Mouse (Mus musculus): ENCODE data around the gene Exosc2. TPM values are rescaled to one million over a fixed set of nuclear protein-coding genes. Genes with fewer than 3 reads are reported as not detected.

Gene Exosc2
- polyA plus RNA-seq, 1 experiment from 2014 or later, result 86.2 TPM

DNA sequence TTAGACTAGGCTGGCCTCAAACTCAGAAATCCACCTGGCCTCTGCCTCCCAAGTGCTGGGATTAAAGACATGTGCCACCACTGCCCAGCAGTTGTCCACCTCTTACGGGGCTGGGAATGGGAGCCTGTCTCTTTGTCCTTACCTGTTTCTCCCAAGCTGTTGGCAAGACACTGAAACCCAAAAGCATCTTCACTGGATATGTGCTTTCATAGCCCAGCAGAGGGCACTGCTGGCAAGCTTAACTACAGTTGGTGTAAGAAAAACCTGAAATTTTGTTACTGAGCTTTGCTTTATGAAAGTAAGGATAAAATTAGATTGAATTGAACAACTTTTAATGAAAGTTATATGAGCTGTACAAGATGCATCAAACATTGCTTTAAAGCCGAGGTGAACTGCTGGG, 13.2 kb downstream of the Exosc2 start:
- peaks cover 12% of the 10 kb centered on the region; the same call in 1 of the 2 replicates for H3K36me3 ChIP-seq (ENCODE audit: control insufficient read depth, insufficient read depth, low read length)
- WGBS, result 23% methylated on average over 2 of the region's 2 CpGs
- H3K9ac ChIP-seq (ENCODE audit: low read length), result no peak overlapping the region
- peak; percentile 70 for DNase-seq (ENCODE audit: low spot score)
- no peaks in the 10 kb centered on the region for H3K27me3 ChIP-seq (ENCODE audit: control insufficient read depth, insufficient read depth, low read length)
- H3K27ac ChIP-seq (replicated peaks; ENCODE audit: low read depth, low read length), result no peak overlapping the region
- no peaks in the 10 kb centered on the region for H3K9me3 ChIP-seq (ENCODE audit: control insufficient read depth, low read length)
- no peak overlapping the region for H3K4me3 ChIP-seq (ENCODE audit: low read depth, low read length)
- no peaks in the 10 kb centered on the region for H3K4me1 ChIP-seq (ENCODE audit: control insufficient read depth, insufficient read depth, low read length)
- H3K4me2 ChIP-seq (ENCODE audit: low read depth, severe bottlenecking), result no peak overlapping the region
- no peak for ATAC-seq (ENCODE audit: insufficient number of reproducible peaks, low FRiP score, low TSS enrichment, low read depth)

DNA sequence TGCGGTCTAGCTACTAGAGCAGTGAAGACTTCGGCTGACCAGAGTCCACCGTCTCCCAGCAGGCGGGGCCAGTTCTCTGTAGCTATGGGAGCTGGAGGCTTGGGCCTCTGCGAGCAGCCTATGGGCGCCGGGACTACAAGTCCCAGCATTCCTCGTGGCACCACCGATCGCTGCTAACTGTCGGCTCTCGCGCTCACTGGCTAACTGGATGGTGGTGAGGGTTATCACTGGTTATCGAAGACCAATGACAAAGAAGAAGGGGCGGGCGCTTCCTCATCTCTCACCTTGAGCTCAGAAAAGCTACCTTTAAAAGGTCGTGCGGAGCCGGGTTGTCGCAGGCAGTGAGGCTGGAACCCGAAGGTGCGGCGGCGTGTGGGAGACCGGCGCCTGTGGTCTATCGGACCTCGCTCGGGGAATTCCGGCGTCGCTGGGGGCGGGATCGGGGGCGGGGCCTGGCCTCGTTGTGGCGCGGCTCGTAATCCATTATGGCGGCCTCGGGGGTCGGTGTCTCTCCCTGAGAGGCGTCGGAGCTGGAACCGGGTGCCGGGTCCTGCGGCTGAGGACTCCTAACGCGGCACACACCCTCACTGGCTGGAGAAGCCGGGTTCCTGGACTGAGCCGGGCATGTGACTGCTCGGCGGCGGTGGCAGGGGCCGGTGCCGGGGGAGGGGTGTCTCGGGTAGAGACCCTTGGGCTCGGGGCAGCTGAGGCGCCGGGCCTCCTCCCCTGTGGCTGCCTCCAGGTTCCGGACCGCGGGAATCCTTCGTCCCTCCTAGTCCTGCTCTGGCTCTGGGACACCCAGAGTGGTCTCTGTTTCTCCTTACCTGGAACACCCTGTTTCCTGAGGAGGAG, 17.8 kb downstream of the Exosc2 start, which contains the start of gene Abl1:
Gene Abl1 (plus strand): TSS at position 303 of the 852 bp plus-strand sequence.
- Histone ChIP-seq H3K9me3 (ENCODE audit: control insufficient read depth, low read length) (no peaks in the 10 kb centered on the region), H3K9ac (ENCODE audit: low read length) (peak within 1 kb of the TSS; percentile 86), H3K36me3 (ENCODE audit: control insufficient read depth, insufficient read depth, low read length) (no peaks in the 10 kb centered on the region), H3K27me3 (ENCODE audit: control insufficient read depth, insufficient read depth, low read length) (no peaks in the 10 kb centered on the region), H3K4me2 (ENCODE audit: low read depth, severe bottlenecking) (peak within 1 kb of the TSS; percentile 72), H3K4me3 (ENCODE audit: low read depth, low read length) (peak within 1 kb of the TSS; percentile 90), H3K27ac (replicated peaks; ENCODE audit: low read depth, low read length) (peak within 1 kb of the TSS; percentile 61), H3K4me1 (ENCODE audit: control insufficient read depth, insufficient read depth, low read length) (peaks cover 12% of the 10 kb centered on the region)
- peak; percentile 97 for ATAC-seq (ENCODE audit: insufficient number of reproducible peaks, low FRiP score, low TSS enrichment, low read depth)
- WGBS, result under 1% methylated on average over 64 of the region's 64 CpGs
- peak; percentile 94 for DNase-seq (ENCODE audit: low spot score)

DNA sequence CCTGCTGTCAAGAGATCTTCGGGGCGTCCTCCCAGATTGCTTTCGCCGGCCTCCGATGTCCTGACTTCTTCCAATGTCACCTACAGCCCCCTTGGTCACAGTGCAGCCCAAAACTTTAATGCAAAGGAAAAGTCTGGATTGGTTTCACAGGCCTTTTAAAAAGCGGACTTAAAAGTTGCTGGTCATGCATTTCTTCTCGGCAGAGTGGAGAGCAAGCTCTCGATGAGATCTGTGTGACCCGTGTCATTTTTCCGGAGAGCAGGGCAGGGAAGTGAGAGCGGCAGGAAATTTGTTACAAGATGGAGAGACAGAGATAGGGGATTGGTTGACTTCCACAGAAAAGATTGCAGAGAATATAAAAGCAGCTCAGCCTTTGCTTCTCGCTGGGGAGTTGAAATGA, 18.5 kb downstream of the Exosc2 start:
- Histone ChIP-seq H3K4me2 (ENCODE audit: low read depth, severe bottlenecking) (peak overlapping the region; percentile 72), H3K4me3 (ENCODE audit: low read depth, low read length) (peak overlapping the region; percentile 90), H3K9me3 (ENCODE audit: control insufficient read depth, low read length) (no peaks in the 10 kb centered on the region), H3K27ac (replicated peaks; ENCODE audit: low read depth, low read length) (peak overlapping the region; percentile 61; the same call in 1 of the 2 replicates), H3K27me3 (ENCODE audit: control insufficient read depth, insufficient read depth, low read length) (no peaks in the 10 kb centered on the region), H3K4me1 (ENCODE audit: control insufficient read depth, insufficient read depth, low read length) (peaks cover 12% of the 10 kb centered on the region), H3K9ac (ENCODE audit: low read length) (peak overlapping the region; percentile 86), H3K36me3 (ENCODE audit: control insufficient read depth, insufficient read depth, low read length) (no peaks in the 10 kb centered on the region)
- ATAC-seq (ENCODE audit: insufficient number of reproducible peaks, low FRiP score, low TSS enrichment, low read depth), result no peak
- WGBS, result under 1% methylated on average over 12 of the region's 12 CpGs
- no peak for DNase-seq (ENCODE audit: low spot score)

GRCm38 (mm10) chr2:31690063-31690462, 19.5 kb downstream of the Exosc2 start:
- Histone ChIP-seq H3K27me3 (ENCODE audit: control insufficient read depth, insufficient read depth, low read length) (no peaks in the 10 kb centered on the region), H3K9ac (ENCODE audit: low read length) (no peak overlapping the region), H3K36me3 (ENCODE audit: control insufficient read depth, insufficient read depth, low read length) (no peaks in the 10 kb centered on the region), H3K4me3 (ENCODE audit: low read depth, low read length) (peak overlapping the region; percentile 90), H3K9me3 (ENCODE audit: control insufficient read depth, low read length) (no peaks in the 10 kb centered on the region), H3K27ac (replicated peaks; ENCODE audit: low read depth, low read length) (no peak overlapping the region), H3K4me1 (ENCODE audit: control insufficient read depth, insufficient read depth, low read length) (peaks cover 12% of the 10 kb centered on the region), H3K4me2 (ENCODE audit: low read depth, severe bottlenecking) (peak overlapping the region; percentile 72)
- no peak for DNase-seq (ENCODE audit: low spot score)
- no peak for ATAC-seq (ENCODE audit: insufficient number of reproducible peaks, low FRiP score, low TSS enrichment, low read depth)
- WGBS, result 40% methylated on average over 3 of the region's 3 CpGs

GRCm38 (mm10) chr2:31698209-31698608, 27.7 kb downstream of the Exosc2 start:
- Histone ChIP-seq H3K4me3 (ENCODE audit: low read depth, low read length) (no peak overlapping the region), H3K27ac (replicated peaks; ENCODE audit: low read depth, low read length) (no peak overlapping the region), H3K36me3 (ENCODE audit: control insufficient read depth, insufficient read depth, low read length) (no peaks in the 10 kb centered on the region), H3K9me3 (ENCODE audit: control insufficient read depth, low read length) (no peaks in the 10 kb centered on the region), H3K27me3 (ENCODE audit: control insufficient read depth, insufficient read depth, low read length) (no peaks in the 10 kb centered on the region), H3K4me1 (ENCODE audit: control insufficient read depth, insufficient read depth, low read length) (no peaks in the 10 kb centered on the region), H3K4me2 (ENCODE audit: low read depth, severe bottlenecking) (no peak overlapping the region), H3K9ac (ENCODE audit: low read length) (no peak overlapping the region)
- ATAC-seq (ENCODE audit: insufficient number of reproducible peaks, low FRiP score, low TSS enrichment, low read depth) (no peak), DNase-seq (ENCODE audit: low spot score) (no peak)

DNA sequence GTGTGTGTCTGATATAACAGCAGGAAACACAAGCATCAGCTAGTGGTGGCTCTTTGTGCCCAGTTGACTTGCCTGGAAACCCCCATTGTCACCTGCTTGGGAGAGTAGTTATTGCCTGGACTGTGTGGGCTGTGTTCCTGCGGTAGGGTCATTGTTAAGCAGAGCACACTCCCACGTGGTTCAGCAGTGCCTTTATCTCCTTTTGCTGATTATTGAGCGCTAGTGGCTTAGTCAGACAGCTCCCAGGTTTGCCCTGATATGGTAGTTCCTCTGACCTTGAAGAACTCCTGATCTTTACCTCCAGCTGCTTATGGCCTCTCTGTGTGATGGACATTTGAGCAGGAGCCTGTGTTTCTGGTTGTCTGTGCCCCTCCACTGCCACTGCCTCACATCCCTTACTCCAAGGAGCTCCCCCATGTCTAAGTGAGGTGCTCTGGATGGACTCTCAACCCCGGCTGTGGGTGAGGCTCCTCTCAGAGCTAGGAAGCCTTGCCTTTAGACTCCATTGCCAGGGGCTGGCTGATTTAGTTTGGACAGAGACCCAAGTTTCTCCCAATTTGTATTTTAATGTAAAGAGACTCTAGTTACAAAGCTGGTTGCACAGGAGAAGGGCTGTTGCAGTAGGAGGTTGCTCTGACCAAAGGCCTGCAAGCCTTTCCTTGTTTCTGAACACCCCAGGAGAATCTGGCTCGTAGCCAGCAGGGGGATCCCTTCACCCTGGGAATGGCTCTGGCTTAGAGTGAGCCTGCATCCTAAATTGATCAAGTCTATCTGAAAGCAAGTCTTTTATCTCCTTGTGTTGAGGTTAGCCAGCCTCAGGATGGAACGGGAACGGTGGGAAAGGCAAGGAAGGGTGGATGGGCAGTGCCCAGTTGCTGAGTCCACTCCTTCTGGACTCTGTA, 30.3 kb downstream of the Exosc2 start:
- no peaks in the 10 kb centered on the region for H3K36me3 ChIP-seq (ENCODE audit: control insufficient read depth, insufficient read depth, low read length)
- H3K9me3 ChIP-seq (ENCODE audit: control insufficient read depth, low read length), result no peaks in the 10 kb centered on the region
- WGBS, result 57% methylated on average over 7 of the region's 7 CpGs
- H3K4me2 ChIP-seq (ENCODE audit: low read depth, severe bottlenecking), result no peak overlapping the region
- H3K4me1 ChIP-seq (ENCODE audit: control insufficient read depth, insufficient read depth, low read length), result no peaks in the 10 kb centered on the region
- no peak overlapping the region for H3K4me3 ChIP-seq (ENCODE audit: low read depth, low read length)
- no peaks in the 10 kb centered on the region for H3K27me3 ChIP-seq (ENCODE audit: control insufficient read depth, insufficient read depth, low read length)
- no peak overlapping the region for H3K9ac ChIP-seq (ENCODE audit: low read length)
- ATAC-seq (ENCODE audit: insufficient number of reproducible peaks, low FRiP score, low TSS enrichment, low read depth), result no peak
- no peak overlapping the region for H3K27ac ChIP-seq (replicated peaks; ENCODE audit: low read depth, low read length)
- peak; percentile 53 for DNase-seq (ENCODE audit: low spot score)

- Histone ChIP-seq H3K36me3 (ENCODE audit: control insufficient read depth, insufficient read depth, low read length) (no peaks in the 10 kb centered on the region), H3K4me1 (ENCODE audit: control insufficient read depth, insufficient read depth, low read length) (no peaks in the 10 kb centered on the region), H3K9ac (ENCODE audit: low read length) (no peak overlapping the region), H3K27me3 (ENCODE audit: control insufficient read depth, insufficient read depth, low read length) (no peaks in the 10 kb centered on the region), H3K4me2 (ENCODE audit: low read depth, severe bottlenecking) (no peak overlapping the region), H3K9me3 (ENCODE audit: control insufficient read depth, low read length) (no peaks in the 10 kb centered on the region), H3K27ac (replicated peaks; ENCODE audit: low read depth, low read length) (no peak overlapping the region), H3K4me3 (ENCODE audit: low read depth, low read length) (no peak overlapping the region)
- ATAC-seq (ENCODE audit: insufficient number of reproducible peaks, low FRiP score, low TSS enrichment, low read depth), result no peak
- DNase-seq (ENCODE audit: low spot score), result no peak
Measured at GRCm38 (mm10) chr2:31703226-31703625, 32.7 kb downstream of the Exosc2 start.

GRCm38 (mm10) chr2:31705914-31706313, 35.4 kb downstream of the Exosc2 start:
- no peaks in the 10 kb centered on the region for H3K9me3 ChIP-seq (ENCODE audit: control insufficient read depth, low read length)
- no peaks in the 10 kb centered on the region for H3K27me3 ChIP-seq (ENCODE audit: control insufficient read depth, insufficient read depth, low read length)
- H3K4me1 ChIP-seq (ENCODE audit: control insufficient read depth, insufficient read depth, low read length), result no peaks in the 10 kb centered on the region
- DNase-seq (ENCODE audit: low spot score) (no peak), ATAC-seq (ENCODE audit: insufficient number of reproducible peaks, low FRiP score, low TSS enrichment, low read depth) (no peak)
- H3K36me3 ChIP-seq (ENCODE audit: control insufficient read depth, insufficient read depth, low read length), result no peaks in the 10 kb centered on the region
- no peak overlapping the region for H3K27ac ChIP-seq (replicated peaks; ENCODE audit: low read depth, low read length)
- H3K4me2 ChIP-seq (ENCODE audit: low read depth, severe bottlenecking), result no peak overlapping the region
- no peak overlapping the region for H3K4me3 ChIP-seq (ENCODE audit: low read depth, low read length)
- no peak overlapping the region for H3K9ac ChIP-seq (ENCODE audit: low read length)
